Mouse (Mus musculus): ENCODE results near the gene Nrp2. TPM values are rescaled to one million over a fixed set of nuclear protein-coding genes. Genes with fewer than 3 reads are reported as not detected.

Gene Nrp2
- total and polyA plus RNA-seq, 2 experiments from 2014 or later: 17.4 to 48.7 TPM

DNA sequence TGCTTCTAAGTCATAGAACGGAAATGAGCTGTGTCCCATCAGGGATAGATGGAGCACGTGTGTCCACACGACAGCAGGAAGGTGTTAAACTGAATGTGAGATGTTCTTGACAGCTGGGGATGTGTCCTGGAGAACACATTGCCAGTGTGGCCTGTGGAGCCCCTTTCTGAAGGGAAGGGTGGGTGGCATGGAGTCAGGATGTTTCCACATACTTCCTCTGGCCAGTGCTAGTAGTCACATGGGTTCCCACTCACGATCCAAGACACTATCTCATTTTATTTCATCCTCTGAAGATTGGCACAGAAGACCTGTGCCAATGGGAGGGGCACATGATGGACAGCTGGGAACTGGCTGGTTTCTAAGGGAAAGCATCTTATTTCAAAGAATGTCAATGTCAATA lies 75.8 kb downstream of the Nrp2 start:
- no peak for TF ChIP-seq CTCF (IDR thresholded peaks at IDR 0.05; ENCODE audit: low read depth)
- Histone ChIP-seq H3K27me3 (ENCODE audit: insufficient read depth, low read length) (no peaks in the 10 kb centered on the region), H3K4me2 (ENCODE audit: low read depth, low read length) (no peak overlapping the region), H3K9ac (replicated peaks; ENCODE audit: low read length) (no peak overlapping the region), H3K9me3 (ENCODE audit: low read length) (no peaks in the 10 kb centered on the region), H3K4me1 (ENCODE audit: insufficient read depth, low read length) (peaks cover 5% of the 10 kb centered on the region), H3K27ac (no peak overlapping the region), H3K4me3 (ENCODE audit: low read length) (no peak overlapping the region), H3K36me3 (ENCODE audit: insufficient read depth, low read length) (no peaks in the 10 kb centered on the region)
- DNase-seq (ENCODE audit: low spot score) (no peak), ATAC-seq (no peak)
- WGBS: 84% methylated on average over 4 of the region's 4 CpGs

DNA sequence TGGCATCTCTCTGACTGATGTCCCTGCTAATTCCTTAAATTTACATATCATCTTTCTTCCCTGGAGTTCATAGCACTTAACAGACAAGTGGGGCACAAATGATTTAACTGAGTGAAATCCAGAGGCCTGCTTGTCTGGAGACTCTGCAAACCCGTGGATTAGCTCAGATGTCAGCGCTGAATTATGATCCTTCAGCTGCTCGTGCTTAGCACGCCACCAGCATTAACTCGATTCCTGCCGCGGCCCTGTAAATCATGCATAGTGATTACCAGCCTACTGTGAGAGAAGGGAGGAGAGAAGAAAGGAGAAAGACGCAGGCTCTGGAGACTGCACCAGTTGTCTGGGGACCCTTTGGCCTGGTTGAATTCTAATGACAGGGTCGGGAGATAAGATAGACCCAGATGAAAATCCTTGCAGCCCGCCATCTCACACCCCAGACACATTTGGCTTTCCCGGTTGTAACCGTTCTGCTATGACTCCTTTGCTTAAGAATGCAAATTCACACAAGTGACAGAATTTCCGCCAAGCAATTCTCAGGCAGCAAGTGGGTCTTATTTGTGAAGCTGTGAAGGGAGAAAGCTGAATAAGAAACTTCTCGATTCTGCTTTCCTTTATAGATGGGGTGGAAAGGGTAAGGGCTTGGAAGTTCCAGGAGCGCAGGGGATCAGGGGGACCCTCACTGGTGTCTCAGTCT lies 77.1 kb downstream of the Nrp2 start:
- H3K27ac ChIP-seq: peak overlapping the region; percentile 2; the same call in 1 of the 2 replicates
- DNase-seq (ENCODE audit: low spot score) (peak; percentile 51), ATAC-seq (no peak)
- H3K4me1 ChIP-seq (ENCODE audit: insufficient read depth, low read length): peaks cover 9% of the 10 kb centered on the region
- H3K4me3 ChIP-seq (ENCODE audit: low read length): no peak overlapping the region
- H3K9me3 ChIP-seq (ENCODE audit: low read length): no peaks in the 10 kb centered on the region
- H3K4me2 ChIP-seq (ENCODE audit: low read depth, low read length): no peak overlapping the region
- no peaks in the 10 kb centered on the region for H3K27me3 ChIP-seq (ENCODE audit: insufficient read depth, low read length)
- WGBS: 28% methylated on average over 15 of the region's 15 CpGs
- H3K36me3 ChIP-seq (ENCODE audit: insufficient read depth, low read length): no peaks in the 10 kb centered on the region
- no peak overlapping the region for H3K9ac ChIP-seq (replicated peaks; ENCODE audit: low read length)
- no peak for TF ChIP-seq CTCF (IDR thresholded peaks at IDR 0.05; ENCODE audit: low read depth)

DNA sequence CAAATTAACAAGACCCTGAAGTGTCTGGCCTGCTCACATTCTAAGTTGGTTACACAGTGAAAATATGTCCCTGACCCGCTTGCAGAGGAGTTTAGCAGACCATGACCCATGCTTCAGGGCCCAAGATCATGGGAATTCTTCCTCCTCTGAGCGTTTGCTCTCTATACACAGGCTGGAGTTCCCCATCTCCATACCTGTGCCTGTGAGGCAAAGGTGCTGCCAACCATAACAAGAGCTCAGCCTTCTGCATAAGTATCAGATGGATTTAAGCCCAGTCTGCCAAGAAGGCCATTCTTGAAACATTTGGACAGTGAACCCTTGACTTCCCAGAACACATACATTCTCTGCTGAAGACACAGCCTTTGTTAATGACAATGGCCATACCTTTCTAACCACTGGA lies 79.1 kb downstream of the Nrp2 start:
- 91% methylated on average over 2 of the region's 2 CpGs for WGBS
- H3K27ac ChIP-seq: no peak overlapping the region
- no peaks in the 10 kb centered on the region for H3K9me3 ChIP-seq (ENCODE audit: low read length)
- ATAC-seq: no peak
- DNase-seq (ENCODE audit: low spot score): no peak
- no peak overlapping the region for H3K4me3 ChIP-seq (ENCODE audit: low read length)
- H3K36me3 ChIP-seq (ENCODE audit: insufficient read depth, low read length): no peaks in the 10 kb centered on the region
- TF ChIP-seq CTCF (IDR thresholded peaks at IDR 0.05; ENCODE audit: low read depth): no peak
- no peak overlapping the region for H3K4me2 ChIP-seq (ENCODE audit: low read depth, low read length)
- no peak overlapping the region for H3K9ac ChIP-seq (replicated peaks; ENCODE audit: low read length)
- H3K4me1 ChIP-seq (ENCODE audit: insufficient read depth, low read length): peaks cover 14% of the 10 kb centered on the region
- no peaks in the 10 kb centered on the region for H3K27me3 ChIP-seq (ENCODE audit: insufficient read depth, low read length)

DNA sequence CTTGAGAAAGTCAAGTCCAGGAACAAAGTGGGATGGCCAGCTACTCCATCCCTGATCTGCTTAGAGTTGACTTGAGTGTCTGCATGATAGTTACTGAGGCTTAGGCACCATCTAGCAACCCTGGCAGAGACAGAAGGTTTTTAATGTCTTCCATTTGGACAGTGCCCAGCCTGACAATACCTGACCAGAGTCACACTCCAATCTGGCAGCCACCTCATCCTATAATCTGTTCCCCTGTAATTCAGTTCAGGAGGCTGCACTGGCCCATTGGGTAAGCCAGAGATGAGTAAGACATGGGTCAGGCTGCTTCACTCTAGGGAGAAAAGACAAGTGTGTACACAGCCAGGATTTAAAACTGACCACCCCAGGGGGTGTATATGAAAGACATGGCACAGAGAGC lies 79.5 kb downstream of the Nrp2 start:
- no peak overlapping the region for H3K4me2 ChIP-seq (ENCODE audit: low read depth, low read length)
- ATAC-seq: no peak

DNA sequence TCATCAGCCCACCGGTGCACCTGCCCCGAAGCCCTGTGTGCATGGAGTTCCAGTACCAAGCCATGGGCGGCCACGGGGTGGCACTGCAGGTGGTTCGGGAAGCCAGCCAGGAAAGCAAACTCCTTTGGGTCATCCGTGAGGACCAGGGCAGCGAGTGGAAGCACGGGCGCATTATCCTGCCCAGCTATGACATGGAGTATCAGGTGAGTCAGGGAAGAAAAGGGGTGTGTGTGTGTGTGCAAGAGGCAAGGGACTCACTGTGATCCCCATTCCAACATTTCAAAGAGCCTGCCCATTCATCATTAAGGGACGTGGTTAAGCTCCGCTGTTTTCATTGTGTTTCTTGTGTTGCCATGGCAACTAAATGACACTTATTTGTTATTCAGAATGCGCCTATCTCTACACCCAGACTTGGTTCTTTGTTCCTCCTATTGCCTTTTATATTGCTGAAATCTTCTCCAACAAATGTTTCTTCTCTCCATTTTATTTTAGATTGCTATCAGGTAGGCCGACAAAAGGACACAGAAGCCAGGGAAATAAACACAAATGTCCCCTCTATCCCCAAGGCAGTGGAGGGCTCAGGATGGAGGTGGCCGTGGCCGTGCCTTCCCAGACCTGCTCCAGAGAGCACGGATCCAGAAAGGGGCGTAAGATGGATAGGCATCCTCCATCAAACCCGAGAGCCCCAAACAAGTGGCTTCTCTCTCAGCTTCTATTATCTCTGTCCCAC lies 80.4 kb downstream of the Nrp2 start:
- DNase-seq (ENCODE audit: low spot score) (peak; percentile 68), ATAC-seq (peak; percentile 63)
- H3K4me3 ChIP-seq (ENCODE audit: low read length): no peak overlapping the region
- 44% methylated on average over 18 of the region's 18 CpGs for WGBS
- H3K9ac ChIP-seq (replicated peaks; ENCODE audit: low read length): no peak overlapping the region
- no peaks in the 10 kb centered on the region for H3K9me3 ChIP-seq (ENCODE audit: low read length)
- no peaks in the 10 kb centered on the region for H3K27me3 ChIP-seq (ENCODE audit: insufficient read depth, low read length)
- H3K27ac ChIP-seq: peak overlapping the region; percentile 54; the same call in 1 of the 2 replicates
- 0 out of 2 replicates have a peak overlapping the region, but pooled peaks have one; percentile 11 for H3K4me2 ChIP-seq (ENCODE audit: low read depth, low read length)
- peaks cover 14% of the 10 kb centered on the region for H3K4me1 ChIP-seq (ENCODE audit: insufficient read depth, low read length)
- H3K36me3 ChIP-seq (ENCODE audit: insufficient read depth, low read length): no peaks in the 10 kb centered on the region
- TF ChIP-seq CTCF (IDR thresholded peaks at IDR 0.05; ENCODE audit: low read depth): peak; percentile 61

More for the DNA sequence above, 79.5 kb downstream of the Nrp2 start:
- no peak for DNase-seq (ENCODE audit: low spot score)
- Histone ChIP-seq H3K9me3 (ENCODE audit: low read length) (no peaks in the 10 kb centered on the region), H3K9ac (replicated peaks; ENCODE audit: low read length) (no peak overlapping the region), H3K27me3 (ENCODE audit: insufficient read depth, low read length) (no peaks in the 10 kb centered on the region), H3K27ac (no peak overlapping the region), H3K4me3 (ENCODE audit: low read length) (no peak overlapping the region), H3K36me3 (ENCODE audit: insufficient read depth, low read length) (no peaks in the 10 kb centered on the region), H3K4me1 (ENCODE audit: insufficient read depth, low read length) (peaks cover 14% of the 10 kb centered on the region)
- no peak for TF ChIP-seq CTCF (IDR thresholded peaks at IDR 0.05; ENCODE audit: low read depth)

DNA sequence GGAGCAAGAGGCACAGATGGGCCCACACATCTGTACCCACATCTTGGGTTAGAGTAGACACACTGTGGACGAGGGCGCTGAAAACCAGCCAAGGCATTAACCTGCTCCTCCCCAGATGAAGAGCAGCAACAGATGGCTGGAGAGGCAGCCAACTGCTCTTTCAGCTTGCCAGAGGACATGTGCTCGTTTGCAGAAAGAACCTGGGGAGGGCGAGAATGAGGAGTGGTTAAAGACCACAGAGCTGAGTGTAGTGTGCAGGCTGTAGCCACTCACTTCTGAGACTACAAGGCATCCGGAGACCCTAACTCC lies 81.0 kb downstream of the Nrp2 start:
- WGBS: 36% methylated on average over 5 of the region's 5 CpGs
- H3K4me1 ChIP-seq (ENCODE audit: insufficient read depth, low read length): peaks cover 14% of the 10 kb centered on the region

DNA sequence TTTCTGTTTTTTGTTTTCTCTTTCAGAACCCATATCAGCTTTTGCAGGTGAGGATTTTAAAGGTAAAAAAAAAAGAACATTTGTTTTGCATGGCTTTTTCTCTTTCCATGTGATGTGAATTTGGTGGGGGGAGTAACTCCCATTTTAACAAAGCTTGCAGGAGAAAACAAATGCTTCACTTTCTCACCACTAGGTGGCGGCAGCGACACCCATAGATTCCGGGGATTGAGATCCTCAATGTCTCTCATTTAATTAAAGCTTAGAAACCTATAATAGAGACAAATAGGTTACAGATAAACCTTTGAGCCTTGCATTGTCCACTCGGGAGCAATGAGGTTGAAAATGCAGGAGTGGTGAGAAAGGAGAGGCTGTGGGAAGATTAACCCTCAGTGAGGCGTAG lies 83.2 kb downstream of the Nrp2 start:
- no peak overlapping the region for H3K9ac ChIP-seq (replicated peaks; ENCODE audit: low read length)
- H3K27me3 ChIP-seq (ENCODE audit: insufficient read depth, low read length): no peaks in the 10 kb centered on the region
- no peaks in the 10 kb centered on the region for H3K9me3 ChIP-seq (ENCODE audit: low read length)
- 17% methylated on average over 5 of the region's 5 CpGs for WGBS
- H3K4me3 ChIP-seq (ENCODE audit: low read length): no peak overlapping the region
- no peak overlapping the region for H3K4me2 ChIP-seq (ENCODE audit: low read depth, low read length)
- peaks cover 14% of the 10 kb centered on the region for H3K4me1 ChIP-seq (ENCODE audit: insufficient read depth, low read length)
- no peaks in the 10 kb centered on the region for H3K36me3 ChIP-seq (ENCODE audit: insufficient read depth, low read length)
- no peak overlapping the region for H3K27ac ChIP-seq
- DNase-seq (ENCODE audit: low spot score) (peak; percentile 90), ATAC-seq (no peak)
- peak; percentile 83 for TF ChIP-seq CTCF (IDR thresholded peaks at IDR 0.05; ENCODE audit: low read depth)

More for the DNA sequence above, 81.0 kb downstream of the Nrp2 start:
- no peak overlapping the region for H3K4me3 ChIP-seq (ENCODE audit: low read length)
- no peak for TF ChIP-seq CTCF (IDR thresholded peaks at IDR 0.05; ENCODE audit: low read depth)
- DNase-seq (ENCODE audit: low spot score) (peak; percentile 85), ATAC-seq (peak; percentile 68)
- H3K9me3 ChIP-seq (ENCODE audit: low read length): no peaks in the 10 kb centered on the region
- no peaks in the 10 kb centered on the region for H3K36me3 ChIP-seq (ENCODE audit: insufficient read depth, low read length)
- H3K9ac ChIP-seq (replicated peaks; ENCODE audit: low read length): no peak overlapping the region
- 0 out of 2 replicates have a peak overlapping the region, but pooled peaks have one; percentile 11 for H3K4me2 ChIP-seq (ENCODE audit: low read depth, low read length)
- peak overlapping the region; percentile 54; the same call in 1 of the 2 replicates for H3K27ac ChIP-seq
- no peaks in the 10 kb centered on the region for H3K27me3 ChIP-seq (ENCODE audit: insufficient read depth, low read length)
